Mouse (Mus musculus): ENCODE results near the gene Prr32.

The Prr32 gene

GRCm38 (mm10) chrX:45090604-45091003 lies at the start of gene Prr32:
TSS of gene Prr32 (plus strand) at chrX:45090904.
- no peak for DNase-seq (ENCODE audit: low spot score in 2 of 2)

All from cerebellum, postnatal 4 days (tissue).